Mouse (Mus musculus): ENCODE data around the gene Scn1b. TPM values are rescaled to one million over a fixed set of nuclear protein-coding genes. Genes with fewer than 3 reads are reported as not detected.

Gene Scn1b
- total RNA-seq, 4 experiments from 2014 or later = 652 to 704 (median 680) TPM

GRCm38 (mm10) chr7:31117465-31117864, 9.3 kb downstream of the Scn1b start:
- DNase-seq (ENCODE audit: low spot score in 2 of 2) = no peak

- no peak for DNase-seq (ENCODE audit: low spot score in 2 of 2)
These were observed 10.1 kb downstream of the Scn1b start for GRCm38 (mm10) chr7:31116721-31117145.

- DNase-seq (ENCODE audit: low spot score in 2 of 2) = no peak
These were observed 11.2 kb downstream of the Scn1b start for GRCm38 (mm10) chr7:31115587-31116043.

GRCm38 (mm10) chr7:31115182-31115581, 11.6 kb downstream of the Scn1b start, which contains the start of gene Hpn:
Gene Hpn, minus strand, starts transcription at chr7:31115290.
- no peak for DNase-seq (ENCODE audit: low spot score in 2 of 2)

- DNase-seq (ENCODE audit: low spot score in 2 of 2) = no peak
These were observed 12.2 kb downstream of the Scn1b start for GRCm38 (mm10) chr7:31114646-31115045.

GRCm38 (mm10) chr7:31113800-31114199, 13.0 kb downstream of the Scn1b start:
- DNase-seq (ENCODE audit: low spot score in 2 of 2) = no peak

- no peak for DNase-seq (ENCODE audit: low spot score in 2 of 2)
These were observed 14.8 kb downstream of the Scn1b start for GRCm38 (mm10) chr7:31112036-31112435.

GRCm38 (mm10) chr7:31110861-31111385, 15.9 kb downstream of the Scn1b start:
- no peak for DNase-seq (ENCODE audit: low spot score in 2 of 2)

GRCm38 (mm10) chr7:31109796-31110195, 17.0 kb downstream of the Scn1b start:
- no peak for DNase-seq (ENCODE audit: low spot score in 2 of 2)

GRCm38 (mm10) chr7:31109091-31109490, 17.7 kb downstream of the Scn1b start:
- no peak for DNase-seq (ENCODE audit: low spot score in 2 of 2)

GRCm38 (mm10) chr7:31107781-31108180, 19.0 kb downstream of the Scn1b start:
- no peak for DNase-seq (ENCODE audit: low spot score in 2 of 2)

GRCm38 (mm10) chr7:31106166-31106565, 20.6 kb downstream of the Scn1b start:
- no peak for DNase-seq (ENCODE audit: low spot score in 2 of 2)

- DNase-seq (ENCODE audit: low spot score in 2 of 2) = peak in 1 of 2 experiments; percentile 69
These were observed 21.6 kb downstream of the Scn1b start for GRCm38 (mm10) chr7:31105061-31105768.

GRCm38 (mm10) chr7:31100786-31101185, 26.0 kb downstream of the Scn1b start:
- no peak for DNase-seq (ENCODE audit: low spot score in 2 of 2)

- no peak for DNase-seq (ENCODE audit: low spot score in 2 of 2)
These were observed 27.2 kb downstream of the Scn1b start for GRCm38 (mm10) chr7:31099612-31099982.

- no peak for DNase-seq (ENCODE audit: low spot score in 2 of 2)
These were observed 27.8 kb downstream of the Scn1b start for GRCm38 (mm10) chr7:31098697-31099611.

GRCm38 (mm10) chr7:31097583-31098248, 29.1 kb downstream of the Scn1b start:
- peak; percentile 78 to 79 for DNase-seq (ENCODE audit: low spot score in 2 of 2)

GRCm38 (mm10) chr7:31096892-31097564, 29.8 kb downstream of the Scn1b start:
- no peak for DNase-seq (ENCODE audit: low spot score in 2 of 2)

- DNase-seq (ENCODE audit: low spot score in 2 of 2) = no peak
These were observed 31.9 kb downstream of the Scn1b start for GRCm38 (mm10) chr7:31094774-31095501.

- DNase-seq (ENCODE audit: low spot score in 2 of 2) = no peak
These were observed 37.1 kb downstream of the Scn1b start for GRCm38 (mm10) chr7:31089721-31090120.
